Mouse (Mus musculus) erythroblast, embryonic 14.5 days (primary cell): Measurements from ENCODE around the gene Lonp2.

Experiments
- GATA1 ChIP-seq: IDR thresholded peaks from 2 replicates; pipeline ENCODE4 v1.6.1; 2012; ENCODE audit warnings: low read length, inconsistent platforms, mixed read lengths
- TAL1 ChIP-seq: IDR thresholded peaks from 3 replicates; pipeline ENCODE4 v1.6.1; 2012; ENCODE audit warnings: low read length, inconsistent platforms, mixed read lengths

- TF ChIP-seq GATA1 (no peak), TAL1 (no peak)
Observed at GRCm38 (mm10) chr8:86615095-86615769, 8.6 kb upstream of the Lonp2 start.
